Mouse (Mus musculus) liver, embryonic 14.5 days (tissue): ENCODE results near the gene Mrgprd. TPM values are rescaled to one million over a fixed set of nuclear protein-coding genes. Genes with fewer than 3 reads are reported as not detected.

ENCODE experiments used
- ATAC-seq: fragments of 200-750 bp; cut with Nextera tagmentation; 2 replicates; pipeline ENCODE4 v1.8.0; 2017; ENCODE audit warnings: moderate number of reproducible peaks, mild to moderate bottlenecking, moderate library complexity; ENCODE audit not compliant: insufficient read depth
- DNase-seq, 3 experiments: peaks; one replicate each; pipeline ENCODE4 v3.0.0-alpha.2; 2012 to 2013; ENCODE audit warnings: low read depth in 3 of 3, low spot score in 3 of 3
- H3K27ac ChIP-seq: fragments of 300-500 bp; sonication (generic); 2 replicates; pipeline ENCODE4 v1.5.1; 2014; ENCODE audit warnings: moderate library complexity, mild to moderate bottlenecking, control low read depth, inconsistent platforms
- H3K27me3 ChIP-seq: fragments of 300-500 bp; sonication (generic); 2 replicates; pipeline ENCODE4 v1.6.1; 2014; ENCODE audit warnings: mild to moderate bottlenecking, low read length, moderate library complexity; ENCODE audit not compliant: control insufficient read depth, insufficient read depth
- H3K36me3 ChIP-seq: fragments of 300-500 bp; sonication (generic); replicated peaks from 2 replicates; pipeline ENCODE4 v1.6.1; 2014; ENCODE audit warnings: low read depth; ENCODE audit not compliant: control insufficient read depth, insufficient read depth
- H3K4me1 ChIP-seq, 2 experiments: fragments of 200-500 bp in 1 of 2; fragments of 300-500 bp in 1 of 2; sonication (generic) in 1 of 2; replicated peaks; 2 replicates each; pipeline ENCODE4 v1.6.1; 2012 to 2014; ENCODE audit warnings: antibody characterized with exemption in 1 of 2, inconsistent platforms in 1 of 2, low read length in 1 of 2; ENCODE audit not compliant: control insufficient read depth in 2 of 2, insufficient read depth in 2 of 2
- H3K4me2 ChIP-seq: fragments of 300-500 bp; sonication (generic); 2 replicates; pipeline ENCODE4 v1.6.1; 2014; ENCODE audit warnings: low read depth, mild to moderate bottlenecking, control low read depth, moderate library complexity
- H3K4me3 ChIP-seq, 2 experiments: fragments of 200-500 bp in 1 of 2; fragments of 300-500 bp in 1 of 2; sonication (generic) in 1 of 2; 2 replicates each; pipeline ENCODE4 v1.5.1; 2012 to 2014; ENCODE audit warnings: low read depth in 2 of 2, low read length in 2 of 2, mild to moderate bottlenecking in 2 of 2, control low read depth in 1 of 2, inconsistent platforms in 1 of 2, moderate library complexity in 1 of 2; ENCODE audit not compliant: insufficient read depth in 1 of 2
- H3K9ac ChIP-seq: fragments of 300-500 bp; sonication (generic); replicated peaks from 2 replicates; pipeline ENCODE4 v1.6.1; 2014; ENCODE audit warnings: mild to moderate bottlenecking, control low read depth, moderate library complexity
- H3K9me3 ChIP-seq: fragments of 300-500 bp; sonication (generic); 2 replicates; pipeline ENCODE4 v1.6.1; 2016; ENCODE audit warnings: low read length, mixed read lengths; ENCODE audit not compliant: control insufficient read depth
- CTCF ChIP-seq: IDR thresholded peaks from 2 replicates; pipeline ENCODE4 v1.5.1; 2016; ENCODE audit warnings: antibody characterized with exemption, low read depth, control low read depth
- EP300 ChIP-seq: IDR thresholded peaks from 2 replicates; pipeline ENCODE4 v1.6.1; 2016; ENCODE audit warnings: antibody characterized with exemption, low read depth
- WGBS: fragments of 180-500 bp; shearing (Covaris S2); extraction: QIAGEN DNeasy Blood & Tissue Kit; methylation state at CpG from one replicate; pipeline ENCODE4 v1.1.7; 2014; ENCODE audit not compliant: insufficient replicate concordance; 5-methylcytosine and 5-hydroxymethylcytosine counted together
- polyA plus RNA-seq, 2 experiments: library from polyadenylated mRNA; depleted of rRNA in 1 of 2; stranded (reverse) in 1 of 2; unstranded in 1 of 2; fragments of >200 nt; fragmentation: Nextera tagmentation in 1 of 2; extraction: Ambion mirVana in 1 of 2; gene quantifications; 2 replicates each; pipeline versions ENCODE4 v1.2.1 to v1.2.3; 2012 to 2014

Mrgprd gene
- polyA plus RNA-seq, 2 experiments, result not detected

DNA sequence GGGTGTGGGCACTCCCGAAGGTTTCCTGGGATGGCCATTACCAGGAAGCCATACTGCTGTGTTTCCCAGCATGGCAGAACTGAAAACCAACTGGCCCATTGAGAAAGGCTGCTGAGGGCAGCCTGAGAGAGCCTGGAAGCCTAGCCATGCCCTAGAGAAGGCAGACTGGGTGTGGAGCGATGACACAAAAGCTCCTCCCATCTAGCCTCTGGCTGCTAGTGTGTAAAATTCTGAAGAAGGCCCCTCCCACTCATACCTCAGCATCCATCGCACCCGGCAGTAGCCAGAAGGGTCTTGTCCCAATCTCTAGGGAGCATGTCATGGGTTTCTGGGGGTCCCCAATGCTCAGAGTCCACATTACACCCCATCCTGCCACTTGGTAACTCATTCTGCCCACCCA is 33.2 kb upstream of the Mrgprd start:
- H3K36me3 ChIP-seq, result no peaks in the 10 kb centered on the region
- no peaks in the 10 kb centered on the region for H3K27me3 ChIP-seq
- H3K4me1 ChIP-seq, result peaks cover 0 to 14% of the 10 kb centered on the region in 2 experiments; a peak in 2 of 4 replicates
- WGBS, result 73% methylated on average over 4 of the region's 4 CpGs
- no peak overlapping the region for H3K4me3 ChIP-seq
- no peak overlapping the region for H3K9ac ChIP-seq
- ATAC-seq (no peak), DNase-seq (no peak)
- TF ChIP-seq EP300, result no peak
- no peak for TF ChIP-seq CTCF
- no peaks in the 10 kb centered on the region for H3K9me3 ChIP-seq
- no peak overlapping the region for H3K27ac ChIP-seq
- no peak overlapping the region for H3K4me2 ChIP-seq

DNA sequence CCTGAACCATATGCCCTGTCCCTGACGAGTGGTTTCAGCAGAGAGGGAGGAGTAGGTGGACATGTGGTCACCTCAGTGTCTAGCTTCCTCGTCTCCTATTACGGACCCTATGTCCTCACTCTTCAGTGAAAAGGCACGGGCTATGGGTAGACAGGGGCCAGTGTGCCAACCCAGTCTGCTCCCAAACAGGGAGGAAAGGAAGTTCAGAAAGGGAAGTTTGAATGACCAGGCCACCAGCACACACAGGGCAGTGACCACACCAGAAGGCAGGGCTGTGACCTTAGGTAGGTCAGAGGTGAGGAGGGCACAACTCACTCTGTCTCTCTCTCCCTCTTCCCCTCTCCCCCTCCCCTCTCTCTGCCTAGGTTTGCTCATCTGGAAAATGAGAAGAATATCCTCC is 31.6 kb upstream of the Mrgprd start:
- Histone ChIP-seq H3K27me3 (no peaks in the 10 kb centered on the region), H3K36me3 (no peaks in the 10 kb centered on the region), H3K27ac (no peak overlapping the region), H3K4me2 (peak overlapping the region; percentile 66), H3K9ac (peak overlapping the region; percentile 31; the same call in 1 of the 2 replicates), H3K9me3 (no peaks in the 10 kb centered on the region), H3K4me1 (peaks cover 0 to 14% of the 10 kb centered on the region in 2 experiments; a peak in 2 of 4 replicates), H3K4me3 (peak overlapping the region; percentile 54 to 72)
- WGBS, result 27% methylated on average over 4 of the region's 4 CpGs
- no peak for DNase-seq
- ATAC-seq, result no peak; the same call in 1 of the 2 replicates
- TF ChIP-seq EP300, result no peak
- TF ChIP-seq CTCF, result no peak

DNA sequence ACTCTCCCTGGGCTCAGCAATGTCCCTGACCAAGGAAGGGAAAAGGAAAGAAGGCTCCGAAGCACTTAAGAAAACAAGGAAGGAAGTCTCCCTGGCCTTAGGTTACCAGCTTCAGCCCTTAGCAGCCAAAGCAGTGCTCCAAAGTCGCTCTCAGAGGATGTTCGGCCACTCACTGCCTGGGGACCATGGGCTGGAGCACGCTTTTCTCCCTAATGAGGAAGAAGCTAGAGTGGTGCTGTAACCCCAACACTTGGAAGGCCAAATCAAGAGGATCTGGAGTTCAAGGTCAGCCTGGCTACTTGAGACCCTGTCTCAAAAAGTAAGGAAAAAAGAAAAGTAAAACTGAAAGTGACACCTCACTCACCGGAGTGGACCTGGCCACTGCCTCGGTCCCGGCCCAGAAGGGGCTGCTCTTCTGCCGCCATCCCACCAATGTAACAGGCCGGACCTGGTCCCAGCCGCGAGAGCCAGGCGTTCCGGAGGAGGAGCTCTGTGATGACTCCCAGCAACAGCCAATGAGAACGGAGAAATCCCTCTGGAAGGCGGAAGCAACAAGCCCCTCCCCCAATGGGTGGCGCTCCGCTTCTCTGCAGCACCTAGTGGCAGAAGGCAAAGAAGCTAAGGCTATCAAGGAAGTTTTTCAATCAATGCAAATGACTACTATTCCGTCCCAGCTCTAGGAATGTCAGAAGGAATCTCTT is 31.0 kb upstream of the Mrgprd start, which contains the start of gene Tpcn2:
Gene Tpcn2, minus strand, starts transcription at position 525 of the 701 bp plus-strand sequence.
- no peak for TF ChIP-seq EP300
- TF ChIP-seq CTCF, result peak; percentile 71
- ATAC-seq (peak; percentile 80), DNase-seq (peak; percentile 75 to 81 (median 78))
- Histone ChIP-seq H3K4me2 (peak within 1 kb of the TSS; percentile 66), H3K27me3 (no peaks in the 10 kb centered on the region), H3K36me3 (no peaks in the 10 kb centered on the region), H3K4me1 (peaks cover 0 to 14% of the 10 kb centered on the region in 2 experiments; a peak in 2 of 4 replicates), H3K4me3 (peak within 1 kb of the TSS; percentile 54 to 72), H3K9ac (peak within 1 kb of the TSS; percentile 31), H3K27ac (no peak within 1 kb of the TSS), H3K9me3 (no peaks in the 10 kb centered on the region)
- 2% methylated on average over 18 of the region's 18 CpGs for WGBS

DNA sequence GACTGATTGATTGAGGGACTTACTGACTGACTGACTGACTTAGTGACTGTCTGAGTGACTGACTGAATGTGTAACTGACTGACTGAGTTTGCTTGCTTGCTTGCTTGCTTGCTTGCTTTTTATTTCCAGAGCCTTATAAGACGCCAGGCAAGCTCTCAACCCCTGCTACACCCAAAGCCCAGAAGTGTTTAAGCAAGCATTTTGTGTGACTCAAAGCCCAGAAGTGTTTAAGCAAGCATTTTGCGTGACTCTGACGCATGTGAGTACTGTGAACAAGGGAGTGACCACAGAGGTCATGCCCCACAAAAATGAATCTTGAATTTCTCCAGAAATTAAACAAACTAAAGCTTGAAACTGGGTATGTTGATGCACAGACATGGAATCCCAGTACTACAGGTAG is 30.3 kb upstream of the Mrgprd start:
- no peaks in the 10 kb centered on the region for H3K36me3 ChIP-seq
- TF ChIP-seq CTCF (no peak), EP300 (no peak)
- DNase-seq (no peak), ATAC-seq (no peak)
- H3K4me1 ChIP-seq, result peaks cover 0 to 14% of the 10 kb centered on the region in 2 experiments; a peak in 2 of 4 replicates
- H3K4me3 ChIP-seq, result 0 out of 4 replicates have a peak overlapping the region, but pooled peaks of 1 of the 2 experiments have one; percentile 16
- H3K27ac ChIP-seq, result no peak overlapping the region
- no peak overlapping the region for H3K4me2 ChIP-seq
- H3K9ac ChIP-seq, result no peak overlapping the region
- no peaks in the 10 kb centered on the region for H3K9me3 ChIP-seq
- WGBS, result 49% methylated on average over 3 of the region's 3 CpGs
- H3K27me3 ChIP-seq, result no peaks in the 10 kb centered on the region

GRCm38 (mm10) chr7:145285476-145285875 is 29.2 kb upstream of the Mrgprd start:
- Histone ChIP-seq H3K27ac (no peak overlapping the region), H3K36me3 (no peaks in the 10 kb centered on the region), H3K4me2 (no peak overlapping the region), H3K9ac (no peak overlapping the region), H3K4me3 (no peak overlapping the region), H3K9me3 (no peaks in the 10 kb centered on the region), H3K27me3 (no peaks in the 10 kb centered on the region), H3K4me1 (peaks cover 0 to 14% of the 10 kb centered on the region in 2 experiments; a peak in 2 of 4 replicates)
- no peak for ATAC-seq
- no peak for DNase-seq
- WGBS, result 66% methylated on average over 4 of the region's 4 CpGs
- TF ChIP-seq EP300, result no peak
- no peak for TF ChIP-seq CTCF
